Mouse (Mus musculus) lung, postnatal 0 days (tissue): ENCODE results near the gene Llph. TPM values are rescaled to one million over a fixed set of nuclear protein-coding genes. Genes with fewer than 3 reads are reported as not detected.

Experiments
- ATAC-seq: fragments of 200-750 bp; cut with Nextera tagmentation; 2 replicates; pipeline ENCODE4 v1.8.0; 2017; ENCODE audit warnings: moderate library complexity
- DNase-seq: peaks from one replicate; pipeline ENCODE4 v3.0.0-alpha.2; 2016; ENCODE audit warnings: low spot score
- H3K27ac ChIP-seq: fragments of 300-500 bp; sonication (generic); 2 replicates; pipeline ENCODE4 v1.5.1; 2014; ENCODE audit warnings: antibody characterized with exemption, mild to moderate bottlenecking, low read length, mixed read lengths
- H3K27me3 ChIP-seq: fragments of 300-500 bp; sonication (generic); replicated peaks from 2 replicates; pipeline ENCODE4 v1.6.1; 2014; ENCODE audit warnings: low read length, mixed read lengths; ENCODE audit not compliant: insufficient read depth
- H3K36me3 ChIP-seq: fragments of 300-500 bp; sonication (generic); 2 replicates; pipeline ENCODE4 v1.6.1; 2014; ENCODE audit warnings: low read length, mixed read lengths; ENCODE audit not compliant: insufficient read depth
- H3K4me1 ChIP-seq: fragments of 300-500 bp; sonication (generic); 2 replicates; pipeline ENCODE4 v1.6.1; 2014; ENCODE audit warnings: antibody characterized with exemption, low read depth, low read length, mixed read lengths; ENCODE audit not compliant: insufficient read depth
- H3K4me2 ChIP-seq: fragments of 300-500 bp; sonication (generic); replicated peaks from 2 replicates; pipeline ENCODE4 v1.6.1; 2014; ENCODE audit warnings: low read depth, mild to moderate bottlenecking, low read length, moderate library complexity, mixed read lengths
- H3K4me3 ChIP-seq: fragments of 300-500 bp; sonication (generic); 2 replicates; pipeline ENCODE4 v1.5.1; 2014; ENCODE audit warnings: low read depth, low read length
- H3K9ac ChIP-seq: fragments of 300-500 bp; sonication (generic); replicated peaks from 2 replicates; pipeline ENCODE4 v1.6.1; 2014; ENCODE audit warnings: low read depth, mild to moderate bottlenecking
- H3K9me3 ChIP-seq: fragments of 300-500 bp; sonication (generic); 2 replicates; pipeline ENCODE4 v1.6.1; 2016; ENCODE audit warnings: low read length, mixed read lengths
- CTCF ChIP-seq: IDR thresholded peaks from 2 replicates; pipeline ENCODE4 v1.5.1; 2016; ENCODE audit warnings: antibody characterized with exemption, mild to moderate bottlenecking
- EP300 ChIP-seq: IDR thresholded peaks from 2 replicates; pipeline ENCODE4 v1.6.1; 2016; ENCODE audit warnings: antibody characterized with exemption, mild to moderate bottlenecking, control low read depth
- WGBS: fragments of 180-500 bp; shearing (Covaris S2); extraction: QIAGEN DNeasy Blood & Tissue Kit; methylation state at CpG from one replicate; pipeline ENCODE4 v1.1.7; 2014; 5-methylcytosine and 5-hydroxymethylcytosine counted together
- polyA plus RNA-seq: library from polyadenylated mRNA; unstranded; fragments of >200 nt; fragmentation: Nextera tagmentation; extraction: Ambion mirVana; gene quantifications from 2 replicates; pipeline ENCODE4 v1.2.1, GENCODE M21; 2015

Llph gene
- polyA plus RNA-seq, 1 experiment from 2014 or later = 33.4 TPM

GRCm38 (mm10) chr10:120233655-120234367 lies 6.9 kb downstream of the Llph start:
- H3K4me1 ChIP-seq = no peaks in the 10 kb centered on the region
- no peak overlapping the region for H3K9ac ChIP-seq
- no peak for TF ChIP-seq EP300
- peak; percentile 86 for TF ChIP-seq CTCF
- no peak overlapping the region for H3K27ac ChIP-seq
- H3K36me3 ChIP-seq = 0 out of 2 replicates have a peak, but pooled peaks cover 6% of the 10 kb centered on the region
- peak overlapping the region; percentile 12; the same call in 1 of the 2 replicates for H3K4me3 ChIP-seq
- DNase-seq (peak; percentile 80), ATAC-seq (peak; percentile 64)
- no peaks in the 10 kb centered on the region for H3K27me3 ChIP-seq
- WGBS = 23% methylated on average over 18 of the region's 18 CpGs
- H3K4me2 ChIP-seq = peak overlapping the region; percentile 53
- no peaks in the 10 kb centered on the region for H3K9me3 ChIP-seq

- no peak for DNase-seq
- Histone ChIP-seq H3K9me3 (no peaks in the 10 kb centered on the region), H3K27ac (no peak overlapping the region), H3K4me2 (no peak overlapping the region), H3K9ac (no peak overlapping the region), H3K36me3 (no peaks in the 10 kb centered on the region), H3K4me1 (no peaks in the 10 kb centered on the region), H3K4me3 (no peak overlapping the region), H3K27me3 (no peaks in the 10 kb centered on the region)
- no peak for TF ChIP-seq EP300
- TF ChIP-seq CTCF = no peak
- ATAC-seq = no peak
- 66% methylated on average over 9 of the region's 9 CpGs for WGBS
Observed at GRCm38 (mm10) chr10:120236855-120237254, 10.0 kb downstream of the Llph start.

GRCm38 (mm10) chr10:120238241-120238640 lies 11.4 kb downstream of the Llph start:
- Histone ChIP-seq H3K4me2 (no peak overlapping the region), H3K27ac (no peak overlapping the region), H3K36me3 (no peaks in the 10 kb centered on the region), H3K4me1 (no peaks in the 10 kb centered on the region), H3K4me3 (no peak overlapping the region), H3K9ac (no peak overlapping the region), H3K27me3 (no peaks in the 10 kb centered on the region), H3K9me3 (no peaks in the 10 kb centered on the region)
- DNase-seq = no peak
- ATAC-seq = no peak
- 89% methylated on average over 8 of the region's 8 CpGs for whole genome bisulfite sequencing
- TF ChIP-seq EP300 (no peak), CTCF (no peak)

- Histone ChIP-seq H3K9ac (no peak overlapping the region), H3K27me3 (no peaks in the 10 kb centered on the region), H3K4me3 (no peak overlapping the region), H3K27ac (no peak overlapping the region), H3K36me3 (no peaks in the 10 kb centered on the region), H3K4me1 (no peaks in the 10 kb centered on the region), H3K9me3 (no peaks in the 10 kb centered on the region), H3K4me2 (no peak overlapping the region)
- 39% methylated on average over 6 of the region's 6 CpGs for WGBS
- ATAC-seq (no peak), DNase-seq (no peak)
- no peak for TF ChIP-seq EP300
- TF ChIP-seq CTCF = no peak
Observed at GRCm38 (mm10) chr10:120239476-120239875, 12.6 kb downstream of the Llph start.

- WGBS = 50% methylated on average over 6 of the region's 6 CpGs
- no peak for ATAC-seq
Observed at GRCm38 (mm10) chr10:120242421-120242820, 15.6 kb downstream of the Llph start.

GRCm38 (mm10) chr10:120245681-120246080 lies 18.8 kb downstream of the Llph start:
- H3K4me2 ChIP-seq = no peak overlapping the region
- no peak overlapping the region for H3K27ac ChIP-seq

More at GRCm38 (mm10) chr10:120242421-120242820, 15.6 kb downstream of the Llph start:
- Histone ChIP-seq H3K36me3 (no peaks in the 10 kb centered on the region), H3K4me2 (no peak overlapping the region), H3K4me1 (no peaks in the 10 kb centered on the region), H3K9ac (no peak overlapping the region), H3K4me3 (no peak overlapping the region), H3K27ac (no peak overlapping the region), H3K27me3 (no peaks in the 10 kb centered on the region), H3K9me3 (no peaks in the 10 kb centered on the region)
- TF ChIP-seq EP300 (no peak), CTCF (no peak)
- DNase-seq = no peak

More at GRCm38 (mm10) chr10:120245681-120246080, 18.8 kb downstream of the Llph start:
- ATAC-seq (no peak), DNase-seq (no peak)
- no peaks in the 10 kb centered on the region for H3K9me3 ChIP-seq
- H3K27me3 ChIP-seq = no peaks in the 10 kb centered on the region
- H3K4me1 ChIP-seq = no peaks in the 10 kb centered on the region
- no peak for TF ChIP-seq EP300
- TF ChIP-seq CTCF = no peak
- H3K36me3 ChIP-seq = no peaks in the 10 kb centered on the region
- 72% methylated on average over 5 of the region's 5 CpGs for WGBS
- H3K4me3 ChIP-seq = no peak overlapping the region
- no peak overlapping the region for H3K9ac ChIP-seq
